Mouse (Mus musculus) common myeloid progenitor, adult 5-6 weeks (primary cell): ENCODE measurements at regions not wholly inside any gene's neighbourhood (a gene's known extent, or its start where the extent isn't known, plus 50 kb on each side); places are given as distances from the start of the nearest gene placed in this dataset.

Experiments
- ATAC-seq: replicated peaks from 2 replicates; pipeline ENCODE4 v1.8.0; 2016; ENCODE audit warnings: low read depth, mild to moderate bottlenecking, moderate TSS enrichment, inconsistent platforms; ENCODE audit not compliant: poor library complexity, severe bottlenecking

GRCm38 (mm10) chr2:21046503-21047116 lies 77.9 kb upstream of the Arhgap21 start:
- no peak for ATAC-seq

GRCm38 (mm10) chr2:21044781-21045180 lies 76.1 kb upstream of the Arhgap21 start:
- ATAC-seq = no peak

- ATAC-seq = no peak
These were observed 75.3 kb upstream of the Arhgap21 start for GRCm38 (mm10) chr2:21044007-21044406.

- no peak for ATAC-seq
These were observed 74.6 kb upstream of the Arhgap21 start for GRCm38 (mm10) chr2:21043302-21043701.

GRCm38 (mm10) chr2:21037607-21038006 lies 68.9 kb upstream of the Arhgap21 start:
- no peak for ATAC-seq

- 0 out of 2 replicates have a peak, but pooled peaks have one; percentile 18 for ATAC-seq
These were observed 68.5 kb upstream of the Arhgap21 start for GRCm38 (mm10) chr2:21037181-21037580.

- no peak for ATAC-seq
These were observed 67.4 kb upstream of the Arhgap21 start for GRCm38 (mm10) chr2:21035884-21036648.

GRCm38 (mm10) chr2:21034651-21035050 lies 66.0 kb upstream of the Arhgap21 start:
- ATAC-seq = no peak

- ATAC-seq = no peak
These were observed 62.0 kb upstream of the Arhgap21 start for GRCm38 (mm10) chr2:21030650-21031049.

GRCm38 (mm10) chr2:21029391-21030010 lies 60.8 kb upstream of the Arhgap21 start:
- ATAC-seq = no peak

- no peak for ATAC-seq
These were observed 59.9 kb upstream of the Arhgap21 start for GRCm38 (mm10) chr2:21028605-21029004.

- ATAC-seq = no peak
These were observed 49.9 kb upstream of the Arhgap21 start for GRCm38 (mm10) chr2:21018535-21018934.
